Mouse (Mus musculus) stomach, postnatal 0 days (tissue): ENCODE data around the gene Ttll6. TPM values are rescaled to one million over a fixed set of nuclear protein-coding genes. Genes with fewer than 3 reads are reported as not detected.

ENCODE experiments used
- ATAC-seq: fragments of 200-750 bp; cut with Nextera tagmentation; 2 replicates; pipeline ENCODE4 v1.8.0; 2017; ENCODE audit not compliant: low FRiP score, low TSS enrichment
- DNase-seq: peaks from one replicate; pipeline ENCODE4 v3.0.0-alpha.2; 2016; ENCODE audit warnings: low spot score
- H3K27ac ChIP-seq: fragments of 300-500 bp; sonication (generic); replicated peaks from 2 replicates; pipeline ENCODE4 v1.5.1; 2014; ENCODE audit warnings: mild to moderate bottlenecking, control low read depth
- H3K27me3 ChIP-seq: fragments of 300-500 bp; sonication (generic); 2 replicates; pipeline ENCODE4 v1.6.1; 2014; ENCODE audit warnings: low read length; ENCODE audit not compliant: control insufficient read depth, insufficient read depth
- H3K36me3 ChIP-seq: fragments of 300-500 bp; sonication (generic); 2 replicates; pipeline ENCODE4 v1.6.1; 2014; ENCODE audit warnings: low read length, mixed read lengths; ENCODE audit not compliant: control insufficient read depth, insufficient read depth
- H3K4me1 ChIP-seq: fragments of 300-500 bp; sonication (generic); replicated peaks from 2 replicates; pipeline ENCODE4 v1.6.1; 2014; ENCODE audit warnings: antibody characterized with exemption; ENCODE audit not compliant: control insufficient read depth, insufficient read depth
- H3K4me2 ChIP-seq: fragments of 300-500 bp; sonication (generic); replicated peaks from 2 replicates; pipeline ENCODE4 v1.6.1; 2014; ENCODE audit warnings: low read depth, mild to moderate bottlenecking, control low read depth, moderate library complexity
- H3K4me3 ChIP-seq: fragments of 300-500 bp; sonication (generic); 2 replicates; pipeline ENCODE4 v1.5.1; 2014; ENCODE audit warnings: low read depth, low read length, control low read depth
- H3K9ac ChIP-seq: fragments of 300-500 bp; sonication (generic); 2 replicates; pipeline ENCODE4 v1.6.1; 2014; ENCODE audit warnings: mild to moderate bottlenecking, low read length, control low read depth, mixed read lengths
- H3K9me3 ChIP-seq: fragments of 300-500 bp; sonication (generic); 2 replicates; pipeline ENCODE4 v1.6.1; 2016; ENCODE audit warnings: low read length; ENCODE audit not compliant: control insufficient read depth
- CTCF ChIP-seq: IDR thresholded peaks from 2 replicates; pipeline ENCODE4 v1.5.1; 2016; ENCODE audit warnings: antibody characterized with exemption, low read depth, mild to moderate bottlenecking, moderate library complexity
- EP300 ChIP-seq: optimal IDR thresholded peaks from 2 replicates; pipeline ENCODE3; 2016; ENCODE audit warnings: antibody characterized with exemption
- WGBS: fragments of 180-500 bp; shearing (Covaris S2); extraction: QIAGEN DNeasy Blood & Tissue Kit; methylation state at CpG from one replicate; pipeline ENCODE4 v1.1.7; 2014; 5-methylcytosine and 5-hydroxymethylcytosine counted together
- polyA plus RNA-seq: library from polyadenylated mRNA; unstranded; fragments of >200 nt; fragmentation: Nextera tagmentation; extraction: Ambion mirVana; gene quantifications from 2 replicates; pipeline ENCODE4 v1.2.1, GENCODE M21; 2015

Ttll6 gene
- polyA plus RNA-seq, 1 experiment from 2014 or later, result 0.12 TPM

DNA sequence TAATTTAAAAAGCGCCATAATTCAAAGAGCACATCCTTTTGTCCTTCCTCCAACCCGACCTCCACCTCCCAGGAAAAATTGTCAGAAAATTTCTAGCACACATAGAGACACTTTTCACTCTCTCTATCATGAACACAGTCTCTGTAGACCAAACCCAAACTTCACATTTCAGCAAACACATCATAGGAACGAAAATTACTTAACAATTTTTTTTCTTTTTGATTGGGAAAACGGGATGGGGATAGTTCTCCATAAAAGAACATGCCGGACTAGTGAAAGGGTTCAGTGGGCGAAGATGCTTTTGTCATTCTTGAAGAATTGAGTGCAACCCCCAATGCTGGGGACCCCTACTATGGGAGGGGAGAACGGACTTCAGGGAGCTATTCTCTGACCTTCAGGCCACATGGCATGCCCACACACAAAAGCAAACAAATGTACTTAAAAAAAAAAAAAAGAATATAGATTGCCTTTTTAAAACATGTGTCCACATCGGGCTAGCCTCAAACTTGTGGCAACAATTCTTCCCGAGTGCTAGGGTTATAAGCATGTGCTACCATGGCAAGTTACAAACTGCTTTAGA lies 42.5 kb downstream of the Ttll6 start:
- Histone ChIP-seq H3K27me3 (peaks cover 52% of the 10 kb centered on the region), H3K9ac (no peak overlapping the region), H3K36me3 (no peaks in the 10 kb centered on the region), H3K4me3 (no peak overlapping the region), H3K4me2 (no peak overlapping the region), H3K9me3 (no peaks in the 10 kb centered on the region), H3K4me1 (no peaks in the 10 kb centered on the region), H3K27ac (no peak overlapping the region)
- TF ChIP-seq EP300 (no peak), CTCF (no peak)
- DNase-seq (no peak), ATAC-seq (no peak)
- WGBS, result 4% methylated on average over 9 of the region's 9 CpGs

DNA sequence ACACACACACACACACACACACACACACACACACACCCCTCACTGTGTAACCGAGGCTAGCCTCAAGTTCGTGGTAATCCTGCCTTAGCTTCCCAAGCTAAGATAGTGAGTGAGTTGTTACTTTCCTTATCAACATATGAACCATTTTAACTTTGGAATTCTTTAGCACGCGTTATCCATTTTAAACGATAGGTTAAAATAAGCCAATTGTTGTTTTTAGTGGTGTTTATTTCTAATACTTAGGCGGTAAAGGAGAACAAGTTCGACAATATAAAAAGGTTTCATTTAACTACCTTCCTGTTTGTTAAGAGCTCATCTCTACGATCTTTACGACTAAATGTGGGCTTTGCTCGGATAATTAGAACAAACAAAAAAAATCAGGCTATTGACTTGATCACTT lies 43.3 kb downstream of the Ttll6 start:
- H3K4me1 ChIP-seq, result no peaks in the 10 kb centered on the region
- no peak overlapping the region for H3K27ac ChIP-seq
- H3K27me3 ChIP-seq, result peaks cover 49% of the 10 kb centered on the region
- no peak overlapping the region for H3K4me3 ChIP-seq
- 3% methylated on average over 10 of the region's 10 CpGs for WGBS
- TF ChIP-seq CTCF (no peak), EP300 (no peak)
- ATAC-seq (no peak), DNase-seq (no peak)
- no peak overlapping the region for H3K9ac ChIP-seq
- H3K36me3 ChIP-seq, result no peaks in the 10 kb centered on the region
- H3K9me3 ChIP-seq, result no peaks in the 10 kb centered on the region
- H3K4me2 ChIP-seq, result no peak overlapping the region

DNA sequence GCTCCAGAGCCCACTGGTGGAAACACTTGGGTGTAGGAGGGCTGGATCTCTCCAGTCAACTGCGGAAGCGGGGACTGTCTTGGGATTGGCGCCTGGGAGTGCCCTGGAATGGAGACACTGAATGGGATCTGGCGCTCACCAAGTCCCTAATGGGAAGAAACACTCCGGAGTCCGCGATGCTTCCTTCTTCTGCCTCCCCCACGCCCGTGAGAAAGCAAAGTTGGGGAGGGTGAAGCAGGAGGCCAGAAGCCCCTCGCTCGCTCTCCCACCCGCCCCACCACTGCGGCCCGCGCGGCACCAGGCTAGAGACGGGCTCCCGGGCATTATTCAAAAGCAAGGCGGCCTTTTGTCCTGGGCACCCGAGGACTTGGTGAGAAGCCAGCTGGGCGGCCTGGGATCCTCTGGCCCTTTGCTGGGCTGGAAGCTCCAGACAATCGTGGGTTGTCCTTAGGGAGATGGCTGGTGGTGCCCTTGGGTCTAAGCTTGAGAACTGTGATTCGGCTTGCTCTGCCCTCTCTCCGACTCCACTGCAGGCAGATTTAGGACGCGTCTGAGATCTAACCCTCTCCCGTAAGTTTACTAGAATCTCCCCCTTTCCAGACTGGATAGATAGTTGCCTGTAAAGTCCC lies 44.1 kb downstream of the Ttll6 start:
- no peak for ATAC-seq
- no peak for DNase-seq
- Histone ChIP-seq H3K9ac (no peak overlapping the region), H3K27ac (no peak overlapping the region), H3K4me1 (no peaks in the 10 kb centered on the region), H3K4me3 (no peak overlapping the region), H3K4me2 (no peak overlapping the region), H3K36me3 (no peaks in the 10 kb centered on the region), H3K27me3 (peaks cover 48% of the 10 kb centered on the region), H3K9me3 (no peaks in the 10 kb centered on the region)
- TF ChIP-seq EP300, result no peak
- 2% methylated on average over 24 of the region's 27 CpGs for WGBS

DNA sequence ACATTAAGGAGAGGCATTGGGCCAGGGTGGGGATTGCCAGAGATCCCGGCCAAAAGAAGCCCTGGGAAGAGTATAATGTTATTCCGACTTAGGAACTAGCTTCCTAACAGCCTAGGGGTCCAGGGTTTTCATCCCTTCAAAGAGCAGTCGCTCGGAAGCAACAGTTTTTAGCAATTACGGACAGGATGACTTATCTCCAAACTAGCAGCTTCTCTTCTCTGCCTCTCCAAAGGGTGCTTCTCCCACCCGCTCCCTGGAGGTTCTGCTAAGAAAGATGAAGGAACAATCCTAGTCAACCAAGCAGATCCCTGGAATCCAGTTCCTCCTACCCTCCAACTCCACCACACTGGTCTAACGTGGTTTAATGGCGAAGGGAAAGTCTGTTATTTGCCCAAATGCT lies 44.8 kb downstream of the Ttll6 start:
- H3K4me3 ChIP-seq, result no peak overlapping the region
- H3K9ac ChIP-seq, result no peak overlapping the region
- H3K4me1 ChIP-seq, result no peaks in the 10 kb centered on the region
- no peak for DNase-seq
- H3K27ac ChIP-seq, result no peak overlapping the region
- no peak for ATAC-seq
- no peak for TF ChIP-seq CTCF
- no peak for TF ChIP-seq EP300
- no peaks in the 10 kb centered on the region for H3K9me3 ChIP-seq
- no peak overlapping the region for H3K4me2 ChIP-seq
- 2% methylated on average over 8 of the region's 8 CpGs for WGBS
- no peaks in the 10 kb centered on the region for H3K36me3 ChIP-seq
- peaks cover 46% of the 10 kb centered on the region for H3K27me3 ChIP-seq

DNA sequence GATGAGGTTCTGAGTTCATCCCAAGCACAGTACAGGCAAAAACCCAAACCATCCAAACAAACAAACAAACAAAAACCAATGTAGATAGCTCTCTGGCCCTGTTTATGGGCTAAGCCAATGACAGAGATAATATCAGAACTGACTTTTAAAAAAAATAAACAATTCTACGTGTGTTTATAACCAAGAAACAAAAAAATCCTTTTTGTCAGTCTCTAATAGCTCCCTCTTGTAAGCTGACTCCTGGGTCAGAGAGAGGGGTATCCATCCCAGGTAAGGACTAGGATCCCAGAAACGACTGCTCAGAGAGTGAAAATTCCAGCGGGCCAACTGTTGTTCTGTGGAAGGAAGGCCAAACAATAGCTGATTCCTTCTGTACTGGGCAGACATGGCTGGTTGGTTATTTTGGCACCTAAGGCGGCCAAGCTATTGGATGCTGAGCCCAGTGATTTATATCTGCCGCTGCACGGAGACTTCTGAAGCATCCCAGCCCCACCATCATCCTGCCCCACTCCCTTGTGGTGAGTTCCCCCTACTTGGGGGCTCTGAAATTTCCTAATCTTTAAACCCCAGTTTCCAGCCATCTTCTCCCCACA lies 45.4 kb downstream of the Ttll6 start:
- WGBS, result under 1% methylated on average over 6 of the region's 6 CpGs
- Histone ChIP-seq H3K4me1 (no peaks in the 10 kb centered on the region), H3K9ac (no peak overlapping the region), H3K27me3 (peaks cover 44% of the 10 kb centered on the region), H3K27ac (no peak overlapping the region), H3K9me3 (no peaks in the 10 kb centered on the region), H3K36me3 (no peaks in the 10 kb centered on the region), H3K4me2 (no peak overlapping the region), H3K4me3 (no peak overlapping the region)
- ATAC-seq, result no peak
- DNase-seq, result no peak
- TF ChIP-seq EP300, result no peak

DNA sequence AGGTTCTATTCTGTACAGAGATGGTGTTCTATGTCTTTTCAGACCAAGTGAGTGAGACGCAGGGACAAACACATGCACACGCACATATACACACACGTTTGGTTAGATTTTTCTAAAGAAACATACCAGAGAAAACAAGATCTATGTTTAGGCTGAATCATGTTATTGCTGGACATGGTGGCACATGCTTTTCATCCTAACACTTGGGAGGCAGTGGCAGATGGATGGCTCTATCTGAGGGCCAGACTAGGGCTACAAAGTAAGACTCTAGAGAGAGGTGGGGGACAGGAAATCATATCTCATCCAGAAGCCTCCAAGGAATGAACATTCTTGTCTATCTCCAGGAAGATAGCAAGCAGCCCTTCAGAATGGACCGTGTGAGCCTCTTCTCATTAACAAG lies 47.5 kb downstream of the Ttll6 start:
- no peak for DNase-seq
- Histone ChIP-seq H3K9ac (no peak overlapping the region), H3K9me3 (no peaks in the 10 kb centered on the region), H3K4me2 (no peak overlapping the region), H3K4me1 (no peaks in the 10 kb centered on the region), H3K27me3 (peaks cover 34% of the 10 kb centered on the region; the same call in 1 of the 2 replicates), H3K4me3 (no peak overlapping the region), H3K27ac (no peak overlapping the region), H3K36me3 (no peaks in the 10 kb centered on the region)
- no peak for ATAC-seq
- TF ChIP-seq CTCF, result no peak
- TF ChIP-seq EP300, result no peak
- WGBS, result 32% methylated on average over 4 of the region's 4 CpGs
